Mouse (Mus musculus): Measurements from ENCODE around the gene Cdh23. TPM values are rescaled to one million over a fixed set of nuclear protein-coding genes. Genes with fewer than 3 reads are reported as not detected.

Gene Cdh23
- polyA plus RNA-seq, 1 experiment from 2014 or later, result 4.7 TPM

DNA sequence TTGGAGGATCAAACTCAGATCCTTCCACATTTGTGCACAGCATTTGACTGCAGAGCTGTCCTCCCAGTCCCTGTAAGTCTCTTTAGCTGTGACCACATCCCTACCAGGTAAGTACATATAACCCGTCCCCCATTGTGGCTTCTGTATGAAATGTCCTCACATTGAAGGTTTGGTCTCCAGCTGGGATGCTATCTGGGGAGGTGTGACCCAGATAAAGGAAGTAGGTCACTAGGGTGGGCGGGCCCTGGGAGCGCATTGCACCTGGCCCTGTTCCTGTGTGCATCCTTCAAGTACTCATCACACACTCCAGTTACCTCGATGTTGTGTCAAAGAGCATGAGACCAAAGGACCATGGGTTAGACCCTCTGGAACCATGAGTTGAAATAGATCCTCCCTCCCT is 254.0 kb downstream of the Cdh23 start:
- Histone ChIP-seq H3K4me3 (ENCODE audit: low read depth, low read length) (no peak overlapping the region), H3K27ac (ENCODE audit: low read length) (no peak overlapping the region), H3K9me3 (replicated peaks; ENCODE audit: control insufficient read depth, low read length, poor library complexity, severe bottlenecking) (no peaks in the 10 kb centered on the region), H3K4me1 (ENCODE audit: control insufficient read depth, insufficient read depth, low read length) (no peaks in the 10 kb centered on the region), H3K27me3 (ENCODE audit: control insufficient read depth, insufficient read depth, low read depth, low read length) (no peaks in the 10 kb centered on the region), H3K9ac (ENCODE audit: low read depth, low read length) (no peak overlapping the region), H3K4me2 (ENCODE audit: low read length) (no peak overlapping the region), H3K36me3 (ENCODE audit: control insufficient read depth, insufficient read depth, low read length) (no peaks in the 10 kb centered on the region)
- ATAC-seq, result no peak
- WGBS, result 83% methylated on average over 4 of the region's 4 CpGs

DNA sequence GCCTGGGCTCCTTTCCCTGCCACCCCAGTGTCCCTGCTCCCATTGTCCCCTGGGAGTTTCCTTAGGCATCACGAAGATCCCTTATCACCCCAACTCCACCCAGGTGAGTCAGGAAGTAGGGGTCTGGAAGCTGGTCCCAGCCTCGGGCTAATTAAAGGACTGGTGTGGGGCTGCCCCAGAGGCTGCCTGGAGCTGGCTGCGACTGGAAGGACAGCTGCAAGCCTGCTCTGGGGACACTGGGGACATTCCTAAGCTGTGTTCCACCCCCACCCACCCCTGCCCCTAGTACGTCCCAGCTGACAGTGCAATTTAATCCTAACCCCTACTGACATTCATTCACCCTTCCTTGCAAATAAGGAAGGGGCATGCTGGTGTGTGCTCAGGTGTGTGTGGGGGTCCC is 263.6 kb downstream of the Cdh23 start:
- H3K9ac ChIP-seq (ENCODE audit: low read depth, low read length), result no peak overlapping the region
- H3K4me2 ChIP-seq (ENCODE audit: low read length), result no peak overlapping the region
- H3K4me3 ChIP-seq (ENCODE audit: low read depth, low read length), result no peak overlapping the region
- ATAC-seq, result no peak
- peaks cover 6% of the 10 kb centered on the region for H3K4me1 ChIP-seq (ENCODE audit: control insufficient read depth, insufficient read depth, low read length)
- H3K27ac ChIP-seq (ENCODE audit: low read length), result no peak overlapping the region
- H3K36me3 ChIP-seq (ENCODE audit: control insufficient read depth, insufficient read depth, low read length), result no peaks in the 10 kb centered on the region
- no peaks in the 10 kb centered on the region for H3K9me3 ChIP-seq (replicated peaks; ENCODE audit: control insufficient read depth, low read length, poor library complexity, severe bottlenecking)
- no peaks in the 10 kb centered on the region for H3K27me3 ChIP-seq (ENCODE audit: control insufficient read depth, insufficient read depth, low read depth, low read length)
- WGBS, result 17% methylated on average over 4 of the region's 4 CpGs

DNA sequence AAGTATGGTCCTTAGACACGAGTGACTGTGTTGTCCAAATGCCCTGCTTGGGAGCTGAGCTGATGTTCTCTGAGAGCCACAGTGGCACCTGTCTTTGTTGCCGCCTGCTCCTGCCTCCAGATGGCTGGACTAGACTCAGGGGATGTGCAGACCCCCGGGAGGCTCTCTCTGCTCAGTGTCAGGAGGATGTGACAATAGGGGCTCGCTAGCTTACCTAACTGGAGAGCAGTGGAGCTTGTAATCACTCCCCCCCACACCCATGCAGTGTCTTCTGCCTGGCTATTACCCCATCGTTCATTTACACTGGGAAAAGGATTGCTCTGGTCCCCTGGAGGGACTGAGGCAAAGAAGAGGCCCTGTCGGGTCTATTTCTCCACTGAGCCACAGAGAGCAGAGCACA is 265.7 kb downstream of the Cdh23 start:
- Histone ChIP-seq H3K27ac (ENCODE audit: low read length) (no peak overlapping the region), H3K9me3 (replicated peaks; ENCODE audit: control insufficient read depth, low read length, poor library complexity, severe bottlenecking) (peaks cover 4% of the 10 kb centered on the region; the same call in 1 of the 2 replicates), H3K27me3 (ENCODE audit: control insufficient read depth, insufficient read depth, low read depth, low read length) (no peaks in the 10 kb centered on the region), H3K4me3 (ENCODE audit: low read depth, low read length) (no peak overlapping the region), H3K4me1 (ENCODE audit: control insufficient read depth, insufficient read depth, low read length) (peaks cover 6% of the 10 kb centered on the region), H3K9ac (ENCODE audit: low read depth, low read length) (no peak overlapping the region; the same call in 1 of the 2 replicates), H3K4me2 (ENCODE audit: low read length) (no peak overlapping the region), H3K36me3 (ENCODE audit: control insufficient read depth, insufficient read depth, low read length) (no peaks in the 10 kb centered on the region)
- ATAC-seq, result no peak
- WGBS, result 19% methylated on average over 6 of the region's 6 CpGs

DNA sequence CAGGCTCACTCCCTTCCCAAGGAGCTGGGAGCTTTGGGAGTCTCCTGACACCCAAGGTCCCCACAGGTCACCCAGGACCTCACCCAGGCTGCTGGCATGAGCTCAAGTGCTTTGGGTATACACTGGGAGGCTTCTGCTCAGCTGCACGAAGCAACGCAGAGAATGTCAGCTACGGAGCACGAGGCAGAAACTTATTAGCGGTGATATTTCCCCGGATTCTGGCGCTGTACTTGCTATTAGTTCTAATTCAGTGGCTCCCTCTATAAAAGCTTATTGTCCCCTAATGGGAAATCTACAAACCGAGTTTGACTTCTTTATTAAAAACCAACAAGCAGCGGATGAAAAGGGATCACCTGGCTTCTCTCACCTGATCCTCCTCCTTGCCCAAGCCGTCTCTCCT is 266.3 kb downstream of the Cdh23 start:
- Histone ChIP-seq H3K4me3 (ENCODE audit: low read depth, low read length) (no peak overlapping the region), H3K27ac (ENCODE audit: low read length) (no peak overlapping the region), H3K4me2 (ENCODE audit: low read length) (no peak overlapping the region), H3K9ac (ENCODE audit: low read depth, low read length) (no peak overlapping the region), H3K9me3 (replicated peaks; ENCODE audit: control insufficient read depth, low read length, poor library complexity, severe bottlenecking) (peaks cover 7% of the 10 kb centered on the region; the same call in 1 of the 2 replicates), H3K36me3 (ENCODE audit: control insufficient read depth, insufficient read depth, low read length) (no peaks in the 10 kb centered on the region), H3K27me3 (ENCODE audit: control insufficient read depth, insufficient read depth, low read depth, low read length) (no peaks in the 10 kb centered on the region), H3K4me1 (ENCODE audit: control insufficient read depth, insufficient read depth, low read length) (peaks cover 6% of the 10 kb centered on the region)
- ATAC-seq, result no peak
- WGBS, result 34% methylated on average over 10 of the region's 10 CpGs

DNA sequence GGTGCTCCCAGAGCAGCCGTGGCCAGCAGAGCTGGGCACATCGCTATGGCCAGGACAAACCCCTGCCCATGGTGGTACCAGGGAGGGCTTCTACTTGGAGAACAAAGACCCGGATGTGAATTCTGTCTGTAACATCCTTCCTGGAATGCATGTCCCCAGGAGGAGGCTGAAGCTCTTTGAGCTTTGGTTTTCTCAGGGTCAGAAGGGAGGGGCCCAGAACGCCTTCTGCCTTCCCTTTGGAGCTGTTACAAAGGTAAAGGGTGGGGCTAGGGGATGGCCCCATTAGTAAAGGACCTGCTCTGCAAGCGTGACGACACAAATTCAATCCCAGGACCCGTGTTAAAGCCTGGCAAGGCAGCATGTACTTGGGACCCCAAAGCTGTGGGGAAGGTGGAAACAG is 273.5 kb downstream of the Cdh23 start:
- Histone ChIP-seq H3K4me2 (ENCODE audit: low read length) (no peak overlapping the region), H3K9ac (ENCODE audit: low read depth, low read length) (no peak overlapping the region), H3K27me3 (ENCODE audit: control insufficient read depth, insufficient read depth, low read depth, low read length) (no peaks in the 10 kb centered on the region), H3K9me3 (replicated peaks; ENCODE audit: control insufficient read depth, low read length, poor library complexity, severe bottlenecking) (peaks cover 7% of the 10 kb centered on the region; the same call in 1 of the 2 replicates), H3K27ac (ENCODE audit: low read length) (no peak overlapping the region), H3K4me3 (ENCODE audit: low read depth, low read length) (no peak overlapping the region), H3K4me1 (ENCODE audit: control insufficient read depth, insufficient read depth, low read length) (no peaks in the 10 kb centered on the region), H3K36me3 (ENCODE audit: control insufficient read depth, insufficient read depth, low read length) (no peaks in the 10 kb centered on the region)
- ATAC-seq, result no peak
- WGBS, result 65% methylated on average over 7 of the region's 7 CpGs

DNA sequence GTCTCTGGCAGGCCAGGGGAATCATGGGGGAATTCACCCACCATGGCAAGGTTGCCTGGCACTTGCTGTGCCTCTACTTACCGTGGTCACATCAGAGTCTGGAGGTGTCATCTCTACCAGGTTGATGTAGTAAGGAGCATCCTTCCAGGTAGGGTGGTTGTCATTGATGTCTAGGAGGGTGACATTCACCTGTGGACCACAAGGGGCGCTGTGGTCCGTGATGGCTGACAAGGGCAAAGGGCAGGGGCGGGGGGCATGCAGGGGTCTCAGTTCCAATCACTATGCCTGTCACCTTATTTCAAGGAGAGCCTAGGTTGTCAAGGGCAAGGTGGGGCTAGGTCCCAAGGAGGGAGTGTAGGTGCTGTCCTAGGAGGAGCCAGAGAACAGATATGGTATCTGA is 276.7 kb downstream of the Cdh23 start:
- Histone ChIP-seq H3K4me1 (ENCODE audit: control insufficient read depth, insufficient read depth, low read length) (no peaks in the 10 kb centered on the region), H3K27ac (ENCODE audit: low read length) (no peak overlapping the region), H3K36me3 (ENCODE audit: control insufficient read depth, insufficient read depth, low read length) (no peaks in the 10 kb centered on the region), H3K4me3 (ENCODE audit: low read depth, low read length) (no peak overlapping the region), H3K9ac (ENCODE audit: low read depth, low read length) (no peak overlapping the region), H3K9me3 (replicated peaks; ENCODE audit: control insufficient read depth, low read length, poor library complexity, severe bottlenecking) (no peaks in the 10 kb centered on the region), H3K4me2 (ENCODE audit: low read length) (no peak overlapping the region), H3K27me3 (ENCODE audit: control insufficient read depth, insufficient read depth, low read depth, low read length) (no peaks in the 10 kb centered on the region)
- WGBS, result 24% methylated on average over 4 of the region's 4 CpGs
- ATAC-seq, result no peak

DNA sequence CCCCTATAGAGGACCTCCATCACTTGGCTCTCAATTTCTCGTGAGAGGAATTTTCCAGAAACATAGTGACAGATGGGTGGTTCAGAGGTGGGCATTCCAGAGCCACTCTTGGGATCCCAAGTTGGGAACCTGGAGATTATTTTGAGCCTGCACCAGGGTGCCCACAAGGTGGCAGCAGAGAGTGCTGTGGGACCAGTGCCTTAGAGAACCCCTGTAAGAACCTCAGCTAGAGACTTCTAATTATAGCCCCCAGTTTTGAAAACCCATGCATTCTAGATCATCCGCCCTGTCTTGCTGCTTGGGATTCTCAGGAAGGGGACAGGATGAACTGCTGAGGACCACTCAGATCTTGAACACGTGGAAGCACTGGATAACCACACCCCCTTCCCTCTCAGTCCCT is 278.2 kb downstream of the Cdh23 start:
- Histone ChIP-seq H3K4me3 (ENCODE audit: low read depth, low read length) (no peak overlapping the region), H3K36me3 (ENCODE audit: control insufficient read depth, insufficient read depth, low read length) (no peaks in the 10 kb centered on the region), H3K4me1 (ENCODE audit: control insufficient read depth, insufficient read depth, low read length) (no peaks in the 10 kb centered on the region), H3K27me3 (ENCODE audit: control insufficient read depth, insufficient read depth, low read depth, low read length) (no peaks in the 10 kb centered on the region), H3K9ac (ENCODE audit: low read depth, low read length) (no peak overlapping the region), H3K9me3 (replicated peaks; ENCODE audit: control insufficient read depth, low read length, poor library complexity, severe bottlenecking) (no peaks in the 10 kb centered on the region), H3K4me2 (ENCODE audit: low read length) (no peak overlapping the region), H3K27ac (ENCODE audit: low read length) (no peak overlapping the region)
- WGBS, result 19% methylated on average over 3 of the region's 3 CpGs
- peak; percentile 29; the same call in 1 of the 2 replicates for ATAC-seq

DNA sequence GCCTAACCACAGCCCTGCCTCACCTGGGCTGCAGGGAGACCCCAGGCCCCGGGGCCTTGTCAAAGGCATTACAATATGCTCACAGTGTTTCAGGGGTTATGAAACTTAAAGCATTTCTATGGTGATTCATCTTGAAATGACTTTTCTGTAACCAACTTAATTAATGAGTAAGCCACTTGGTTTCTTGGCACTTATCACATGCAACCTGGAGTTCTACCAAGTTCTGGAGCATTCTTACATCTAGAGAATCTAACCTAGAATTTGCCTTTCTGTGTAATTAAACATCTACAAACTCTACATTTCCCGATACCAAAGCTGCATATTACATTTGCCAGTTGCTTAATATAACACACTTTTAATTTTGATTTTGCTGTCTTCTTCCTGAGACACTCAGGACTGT is 279.2 kb downstream of the Cdh23 start:
- H3K27me3 ChIP-seq (ENCODE audit: control insufficient read depth, insufficient read depth, low read depth, low read length), result no peaks in the 10 kb centered on the region
- WGBS, result 87% methylated on average over 2 of the region's 2 CpGs
- H3K36me3 ChIP-seq (ENCODE audit: control insufficient read depth, insufficient read depth, low read length), result no peaks in the 10 kb centered on the region
- H3K4me2 ChIP-seq (ENCODE audit: low read length), result no peak overlapping the region
- H3K27ac ChIP-seq (ENCODE audit: low read length), result no peak overlapping the region
- ATAC-seq, result no peak
- no peaks in the 10 kb centered on the region for H3K9me3 ChIP-seq (replicated peaks; ENCODE audit: control insufficient read depth, low read length, poor library complexity, severe bottlenecking)
- H3K9ac ChIP-seq (ENCODE audit: low read depth, low read length), result no peak overlapping the region
- H3K4me3 ChIP-seq (ENCODE audit: low read depth, low read length), result no peak overlapping the region
- no peaks in the 10 kb centered on the region for H3K4me1 ChIP-seq (ENCODE audit: control insufficient read depth, insufficient read depth, low read length)

DNA sequence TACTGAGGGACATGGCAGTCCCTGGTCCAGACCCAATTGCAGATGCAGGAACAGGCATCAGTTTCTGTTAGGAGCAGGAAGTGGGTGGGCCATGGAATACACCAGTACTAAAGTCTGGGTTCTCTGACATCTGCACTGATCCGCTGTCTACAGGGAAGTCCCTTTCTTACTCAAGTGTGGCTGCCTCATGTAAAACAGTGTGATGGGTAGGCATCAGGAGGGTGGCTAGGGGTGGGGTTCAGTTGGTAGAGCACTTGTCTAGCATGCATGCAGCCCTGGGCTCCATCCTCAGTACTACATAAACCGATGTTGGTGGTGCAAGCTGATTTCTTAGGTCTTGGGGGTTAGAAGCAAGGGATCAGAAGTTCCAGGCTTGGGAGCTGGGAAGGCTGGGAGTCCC is 282.5 kb downstream of the Cdh23 start:
- no peak overlapping the region for H3K4me2 ChIP-seq (ENCODE audit: low read length)
- no peak for ATAC-seq
- no peak overlapping the region for H3K4me3 ChIP-seq (ENCODE audit: low read depth, low read length)
- H3K27me3 ChIP-seq (ENCODE audit: control insufficient read depth, insufficient read depth, low read depth, low read length), result no peaks in the 10 kb centered on the region; the same call in 1 of the 2 replicates
- no peak overlapping the region for H3K9ac ChIP-seq (ENCODE audit: low read depth, low read length)
- no peaks in the 10 kb centered on the region for H3K36me3 ChIP-seq (ENCODE audit: control insufficient read depth, insufficient read depth, low read length)
- WGBS, result 87% methylated on average over 2 of the region's 2 CpGs
- H3K4me1 ChIP-seq (ENCODE audit: control insufficient read depth, insufficient read depth, low read length), result no peaks in the 10 kb centered on the region
- no peaks in the 10 kb centered on the region for H3K9me3 ChIP-seq (replicated peaks; ENCODE audit: control insufficient read depth, low read length, poor library complexity, severe bottlenecking)
- no peak overlapping the region for H3K27ac ChIP-seq (ENCODE audit: low read length)

DNA sequence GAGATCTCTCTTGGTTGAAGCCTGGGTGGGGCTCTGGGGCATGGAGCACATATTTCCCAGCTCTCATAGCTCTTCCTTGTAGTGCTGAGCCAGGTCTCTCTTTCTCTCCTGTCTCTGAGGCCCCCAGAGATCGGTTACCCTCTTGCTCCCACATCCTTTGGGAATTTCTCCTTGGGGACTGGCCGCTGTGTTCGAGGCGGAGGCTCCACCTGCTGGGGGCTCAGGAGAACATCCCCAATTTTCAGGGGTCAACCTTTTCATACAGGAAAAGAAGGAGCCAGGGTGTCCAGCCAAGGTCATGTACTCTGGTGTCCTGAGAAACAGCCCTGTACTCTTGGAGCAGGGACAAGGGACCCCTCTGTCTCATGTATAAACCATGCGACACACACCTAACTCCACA is 284.5 kb downstream of the Cdh23 start:
- Histone ChIP-seq H3K9me3 (replicated peaks; ENCODE audit: control insufficient read depth, low read length, poor library complexity, severe bottlenecking) (no peaks in the 10 kb centered on the region), H3K27me3 (ENCODE audit: control insufficient read depth, insufficient read depth, low read depth, low read length) (no peaks in the 10 kb centered on the region; the same call in 1 of the 2 replicates), H3K4me3 (ENCODE audit: low read depth, low read length) (no peak overlapping the region), H3K4me1 (ENCODE audit: control insufficient read depth, insufficient read depth, low read length) (no peaks in the 10 kb centered on the region), H3K4me2 (ENCODE audit: low read length) (no peak overlapping the region), H3K36me3 (ENCODE audit: control insufficient read depth, insufficient read depth, low read length) (no peaks in the 10 kb centered on the region), H3K27ac (ENCODE audit: low read length) (no peak overlapping the region), H3K9ac (ENCODE audit: low read depth, low read length) (no peak overlapping the region)
- ATAC-seq, result no peak
- 33% methylated on average over 5 of the region's 5 CpGs for WGBS
